Mouse (Mus musculus) G1E (cell line): ENCODE results near the gene Pip5k1b.

Experiments used
- CTCF ChIP-seq: IDR thresholded peaks from 2 replicates; pipeline ENCODE4 v1.5.1; 2012; ENCODE audit warnings: low read depth, low read length, inconsistent platforms, mixed read lengths
- GATA1 ChIP-seq: IDR thresholded peaks from 2 replicates; pipeline ENCODE4 v1.6.1; 2012; ENCODE audit warnings: borderline replicate concordance, low read length, inconsistent platforms, mixed read lengths
- POLR2AphosphoS5 ChIP-seq: IDR thresholded peaks from 2 replicates; pipeline ENCODE4 v1.6.1; 2012; ENCODE audit warnings: low read depth, low read length, inconsistent platforms; ENCODE audit not compliant: insufficient replicate concordance
- TAL1 ChIP-seq: conservative IDR thresholded peaks from 2 replicates; pipeline ENCODE4 v1.6.1; 2012; ENCODE audit warnings: low read depth, low read length, inconsistent platforms, mixed read lengths

DNA sequence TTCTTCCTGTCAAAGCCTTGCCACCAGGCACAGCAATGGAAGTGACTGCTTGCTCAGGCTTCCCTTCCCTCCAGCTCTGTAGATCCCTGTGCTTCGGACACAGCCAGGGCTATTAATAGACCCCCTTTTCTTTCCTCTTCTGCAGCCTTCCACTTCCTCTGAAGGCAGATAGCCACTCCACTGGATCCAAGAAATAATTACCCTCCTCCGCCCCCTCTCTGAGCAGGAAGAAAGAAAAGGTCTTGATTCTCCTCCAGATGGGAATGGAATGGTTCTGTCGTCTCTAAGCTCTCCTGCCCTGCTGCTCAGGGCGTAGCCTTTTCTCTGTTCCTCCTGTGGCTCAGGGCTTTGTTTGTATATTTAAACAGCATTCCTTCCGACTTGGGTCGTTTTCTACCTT, 303.8 kb downstream of the Pip5k1b start:
- TF ChIP-seq CTCF (no peak), TAL1 (no peak), GATA1 (no peak), POLR2AphosphoS5 (no peak)
